Mouse (Mus musculus) embryonic fibroblast, embryonic 13.5 days (primary cell): Measurements from ENCODE around the gene Cga.

ENCODE experiments used
- CTCF ChIP-seq: IDR thresholded peaks from 2 replicates; pipeline ENCODE4 v1.5.1; 2011; ENCODE audit warnings: mild to moderate bottlenecking, control low read depth, low read length, moderate library complexity, borderline replicate concordance; ENCODE audit not compliant: insufficient read depth
- POLR2A ChIP-seq: IDR thresholded peaks from 2 replicates; pipeline ENCODE4 v1.6.1; 2011; ENCODE audit warnings: low read depth, mild to moderate bottlenecking, control low read depth, low read length, moderate library complexity

GRCm38 (mm10) chr4:34947181-34947580, 53.6 kb downstream of the Cga start:
- no peak for TF ChIP-seq POLR2A
- no peak for TF ChIP-seq CTCF
